Mouse (Mus musculus) bone marrow, adult 2 months (tissue): ENCODE results near the gene Zfp941. TPM values are rescaled to one million over a fixed set of nuclear protein-coding genes. Genes with fewer than 3 reads are reported as not detected.
"Not testable (repeated sequence)": the region's sequence is repeated elsewhere in the genome, so short reads cannot be mapped to it uniquely, and the experiment has no call there.

Source experiments
- H3K27ac ChIP-seq: fragments of 200-500 bp; 2 replicates; pipeline ENCODE4 v1.5.1; 2012; ENCODE audit warnings: low read depth, mild to moderate bottlenecking, control low read depth, inconsistent platforms, low read length; ENCODE audit not compliant: control insufficient read depth, poor library complexity, insufficient read depth
- H3K4me1 ChIP-seq: fragments of 200-500 bp; 2 replicates; pipeline ENCODE4 v1.6.1; 2011; ENCODE audit warnings: low read length; ENCODE audit not compliant: control insufficient read depth, insufficient read depth
- H3K4me3 ChIP-seq: fragments of 200-500 bp; replicated peaks from 2 replicates; pipeline ENCODE3; 2011; ENCODE audit warnings: mild to moderate bottlenecking, low read depth, low read length, control low read depth; ENCODE audit not compliant: control insufficient read depth
- CTCF ChIP-seq: fragments of 200-500 bp; IDR thresholded peaks from 2 replicates; pipeline ENCODE4 v1.5.1; 2011; ENCODE audit warnings: low read length, control low read depth; ENCODE audit not compliant: control insufficient read depth, insufficient read depth
- POLR2A ChIP-seq: fragments of 200-500 bp; IDR thresholded peaks from 2 replicates; pipeline ENCODE4 v1.6.1; 2011; ENCODE audit warnings: low read depth, mild to moderate bottlenecking, control low read depth, low read length, borderline replicate concordance; ENCODE audit not compliant: control insufficient read depth
- WGBS: fragments of 180-500 bp; shearing (Covaris S2); methylation state at CpG from one replicate; pipeline ENCODE4 v1.1.7; 2018; 5-methylcytosine and 5-hydroxymethylcytosine counted together
- polyA plus RNA-seq: library from polyadenylated mRNA; stranded (reverse); fragments of >200 nt; gene quantifications from 2 replicates; pipeline ENCODE4 v1.2.4, GENCODE M21; 2011; ENCODE audit warnings: low replicate concordance; ENCODE audit not compliant: missing spikeins, insufficient read depth, insufficient read length

Gene Zfp941
- polyA plus RNA-seq, 1 experiment, result 0.40 TPM

GRCm38 (mm10) chr7:140780548-140780947 lies 41.4 kb downstream of the Zfp941 start:
- 76% methylated on average over 4 of the region's 4 CpGs for WGBS
- Histone ChIP-seq H3K4me1 (no peaks in the 10 kb centered on the region), H3K27ac (no peak overlapping the region), H3K4me3 (no peak overlapping the region)
- no peak for TF ChIP-seq POLR2A
- TF ChIP-seq CTCF, result no peak

- Histone ChIP-seq H3K4me3 (no peak overlapping the region), H3K4me1 (no peaks in the 10 kb centered on the region), H3K27ac (no peak overlapping the region)
- 41% methylated on average over 12 of the region's 12 CpGs for WGBS
- TF ChIP-seq CTCF (no peak), POLR2A (no peak)
Measured at GRCm38 (mm10) chr7:140765888-140766739, 55.9 kb downstream of the Zfp941 start.

- not testable (repeated sequence) for H3K27ac ChIP-seq, H3K4me1 ChIP-seq, H3K4me3 ChIP-seq
- WGBS, result 60% methylated on average over 1 of the region's 1 CpGs
Measured at GRCm38 (mm10) chr7:140765391-140765790, 56.6 kb downstream of the Zfp941 start.

GRCm38 (mm10) chr7:140763447-140764020 lies 58.4 kb downstream of the Zfp941 start, which contains the start of gene Cyp2e1:
Cyp2e1 (plus strand) TSS chr7:140763739.
- no peak within 1 kb of the TSS for H3K4me3 ChIP-seq
- 74% methylated on average over 7 of the region's 7 CpGs for WGBS
- H3K4me1 ChIP-seq, result no peaks in the 10 kb centered on the region
- H3K27ac ChIP-seq, result no peak within 1 kb of the TSS
- TF ChIP-seq CTCF, result no peak
- TF ChIP-seq POLR2A, result no peak

- no peak for TF ChIP-seq POLR2A
- no peak for TF ChIP-seq CTCF
- Histone ChIP-seq H3K4me1 (no peaks in the 10 kb centered on the region), H3K27ac (no peak overlapping the region), H3K4me3 (no peak overlapping the region)
Measured at GRCm38 (mm10) chr7:140760647-140761046, 61.3 kb downstream of the Zfp941 start.

Other genes with a start within 250 kb of the Zfp941 start
- gene Olfr46, start 220.9 kb downstream of the Zfp941 start, polyA plus RNA-seq, result 0.25 TPM in 1 of 2 replicates, not detected in the other
- gene Olfr61, start 193.2 kb downstream of the Zfp941 start, polyA plus RNA-seq, result not detected in 2 replicates
- not detected in 2 replicates for gene Olfr53, start 175.7 kb downstream of the Zfp941 start, polyA plus RNA-seq
- gene Olfr539, start 162.2 kb downstream of the Zfp941 start, polyA plus RNA-seq, result not detected in 2 replicates
- gene Olfr45, start 140.2 kb downstream of the Zfp941 start, polyA plus RNA-seq, result 0.32 TPM in 1 of 2 replicates, not detected in the other
- not detected in 2 replicates for gene Olfr541, start 124.9 kb downstream of the Zfp941 start, polyA plus RNA-seq
- 3.9 and 21.1 TPM in 2 replicates for gene Cyp2e1, start 58.4 kb downstream of the Zfp941 start, polyA plus RNA-seq
- not detected in 2 replicates for gene Syce1, start 34.3 kb downstream of the Zfp941 start, polyA plus RNA-seq
- 3.3 TPM in 1 of 2 replicates, not detected in the other for gene Urah, start 12.8 kb upstream of the Zfp941 start, polyA plus RNA-seq
- not detected in 2 replicates for gene Scgb1c1, start 23.4 kb upstream of the Zfp941 start, polyA plus RNA-seq
- not detected in 2 replicates for gene Odf3, start 25.6 kb upstream of the Zfp941 start, polyA plus RNA-seq
- not detected in 2 replicates for gene Gm45785, start 34.2 kb upstream of the Zfp941 start, polyA plus RNA-seq
- 26.4 and 53.0 TPM in 2 replicates for gene Ric8a, start 34.8 kb upstream of the Zfp941 start, polyA plus RNA-seq
- gene Bet1l, start 35.4 kb upstream of the Zfp941 start, polyA plus RNA-seq, result 11.7 and 18.1 TPM in 2 replicates
- gene Psmd13, start 59.8 kb upstream of the Zfp941 start, polyA plus RNA-seq, result 239 and 252 TPM in 2 replicates
- gene Sirt3, start 60.1 kb upstream of the Zfp941 start, polyA plus RNA-seq, result 13.1 and 27.0 TPM in 2 replicates
- not detected in 2 replicates for gene Cox8b, start 78.3 kb upstream of the Zfp941 start, polyA plus RNA-seq
- gene Nlrp6, start 98.7 kb upstream of the Zfp941 start, polyA plus RNA-seq, result 1.9 and 3.1 TPM in 2 replicates
- gene Pgghg, start 119.2 kb upstream of the Zfp941 start, polyA plus RNA-seq, result 6.9 and 13.3 TPM in 2 replicates
- gene Ifitm5, start 128.1 kb upstream of the Zfp941 start, polyA plus RNA-seq, result 1.7 TPM in 1 of 2 replicates, not detected in the other
- gene Gm45717, start 133.8 kb upstream of the Zfp941 start, polyA plus RNA-seq, result not detected in 2 replicates
- gene Ifitm2, start 133.8 kb upstream of the Zfp941 start, polyA plus RNA-seq, result 71.7 and 147 TPM in 2 replicates
- 32.8 and 82.9 TPM in 2 replicates for gene Ifitm1, start 145.0 kb upstream of the Zfp941 start, polyA plus RNA-seq
- 166 and 209 TPM in 2 replicates for gene Ifitm3, start 188.6 kb upstream of the Zfp941 start, polyA plus RNA-seq
- gene Ifitm6, start 195.7 kb upstream of the Zfp941 start, polyA plus RNA-seq, result 195 and 524 TPM in 2 replicates
- gene Gm17387, start 207.0 kb upstream of the Zfp941 start, polyA plus RNA-seq, result not detected in 2 replicates
- 0.36 and 2.1 TPM in 2 replicates for gene B4galnt4, start 238.9 kb upstream of the Zfp941 start, polyA plus RNA-seq